Mouse (Mus musculus) testis, adult 2 months (tissue): ENCODE data around the gene Ttyh3. TPM values are rescaled to one million over a fixed set of nuclear protein-coding genes. Genes with fewer than 3 reads are reported as not detected.

Experiments used
- H3K27ac ChIP-seq: fragments of 200-500 bp; 2 replicates; pipeline ENCODE4 v1.5.1; 2012; ENCODE audit warnings: low read depth, low read length; ENCODE audit not compliant: control insufficient read depth, insufficient read depth
- H3K27me3 ChIP-seq: fragments of 200-500 bp; 2 replicates; pipeline ENCODE4 v1.6.1; 2012; ENCODE audit warnings: mild to moderate bottlenecking, low read length, moderate library complexity; ENCODE audit not compliant: control insufficient read depth, insufficient read depth
- H3K36me3 ChIP-seq: fragments of 200-500 bp; 2 replicates; pipeline ENCODE4 v1.6.1; 2012; ENCODE audit warnings: mild to moderate bottlenecking, low read length; ENCODE audit not compliant: control insufficient read depth, insufficient read depth
- H3K4me1 ChIP-seq: fragments of 200-500 bp; 2 replicates; pipeline ENCODE4 v1.6.1; 2012; ENCODE audit warnings: low read length; ENCODE audit not compliant: control insufficient read depth, insufficient read depth
- H3K4me3 ChIP-seq: fragments of 200-500 bp; 2 replicates; pipeline ENCODE4 v1.5.1; 2012; ENCODE audit warnings: low read depth, mild to moderate bottlenecking, low read length, moderate library complexity, mixed read lengths; ENCODE audit not compliant: control insufficient read depth
- CTCF ChIP-seq: fragments of 200-500 bp; IDR thresholded peaks from 2 replicates; pipeline ENCODE4 v1.5.1; 2012; ENCODE audit warnings: low read depth, mild to moderate bottlenecking, inconsistent platforms, low read length, moderate library complexity; ENCODE audit not compliant: control insufficient read depth, insufficient read depth, insufficient replicate concordance
- POLR2A ChIP-seq: fragments of 200-500 bp; IDR thresholded peaks from 2 replicates; pipeline ENCODE4 v1.6.1; 2012; ENCODE audit warnings: low read depth, mild to moderate bottlenecking, inconsistent platforms, low read length, moderate library complexity; ENCODE audit not compliant: control insufficient read depth
- polyA plus RNA-seq: library from polyadenylated mRNA; depleted of rRNA; stranded (reverse); fragments of >200 nt; gene quantifications from 2 replicates; pipeline ENCODE4 v1.2.3, GENCODE M21; 2012

Gene Ttyh3
- polyA plus RNA-seq, 1 experiment, result 16.2 TPM

- H3K27ac ChIP-seq, result peak overlapping the region; percentile 33; the same call in 1 of the 2 replicates
- no peaks in the 10 kb centered on the region for H3K36me3 ChIP-seq
- TF ChIP-seq CTCF (no peak), POLR2A (no peak)
- H3K27me3 ChIP-seq, result no peaks in the 10 kb centered on the region
- no peaks in the 10 kb centered on the region; the same call in 1 of the 2 replicates for H3K4me1 ChIP-seq
- H3K4me3 ChIP-seq, result no peak overlapping the region
Measured at GRCm38 (mm10) chr5:140661875-140662643, 13.2 kb upstream of the Ttyh3 start.

GRCm38 (mm10) chr5:140661427-140661826 lies 12.6 kb upstream of the Ttyh3 start:
- Histone ChIP-seq H3K27me3 (no peaks in the 10 kb centered on the region), H3K36me3 (no peaks in the 10 kb centered on the region), H3K27ac (no peak overlapping the region), H3K4me3 (no peak overlapping the region), H3K4me1 (no peaks in the 10 kb centered on the region; the same call in 1 of the 2 replicates)
- TF ChIP-seq POLR2A (no peak), CTCF (no peak)

GRCm38 (mm10) chr5:140660398-140660797 lies 11.6 kb upstream of the Ttyh3 start:
- no peaks in the 10 kb centered on the region; the same call in 1 of the 2 replicates for H3K4me1 ChIP-seq
- no peak overlapping the region for H3K4me3 ChIP-seq
- H3K27me3 ChIP-seq, result no peaks in the 10 kb centered on the region
- no peak overlapping the region for H3K27ac ChIP-seq
- TF ChIP-seq POLR2A (no peak), CTCF (no peak)
- H3K36me3 ChIP-seq, result no peaks in the 10 kb centered on the region

DNA sequence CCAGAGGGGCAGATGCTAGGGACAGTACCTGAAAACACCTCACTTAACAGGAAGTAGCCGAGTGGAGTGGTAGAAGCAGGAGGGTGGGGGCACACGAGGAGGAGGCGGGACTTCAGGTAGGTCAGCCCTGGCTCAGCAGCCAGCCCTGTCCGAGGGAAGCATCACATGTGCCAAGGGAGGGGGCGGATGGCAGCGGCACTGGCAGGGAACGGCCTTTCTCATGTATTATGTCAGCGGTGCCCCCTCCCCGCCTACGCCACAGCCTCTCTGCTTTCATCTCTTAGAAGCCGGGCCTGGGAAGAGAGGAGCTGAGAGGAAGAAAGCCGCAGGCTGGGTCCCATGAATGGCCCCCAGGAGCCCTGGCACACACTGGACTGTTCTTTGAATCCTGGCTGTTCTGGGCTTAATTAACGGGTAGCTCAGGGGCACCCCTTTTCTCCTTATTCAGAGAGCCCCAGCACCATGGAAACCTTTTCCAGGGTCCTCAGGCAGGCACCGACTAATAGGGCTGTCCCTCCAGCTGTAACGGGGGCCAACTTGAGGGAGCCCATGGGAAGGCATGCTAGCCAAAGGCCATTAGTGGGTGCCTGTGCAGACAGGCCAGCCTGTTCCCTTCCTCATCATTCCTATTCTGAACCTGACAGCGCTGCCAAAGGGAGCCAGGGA lies 10.9 kb upstream of the Ttyh3 start:
- Histone ChIP-seq H3K27ac (no peak overlapping the region), H3K4me3 (no peak overlapping the region), H3K4me1 (peaks cover under 1% of the 10 kb centered on the region; the same call in 1 of the 2 replicates), H3K36me3 (no peaks in the 10 kb centered on the region), H3K27me3 (no peaks in the 10 kb centered on the region)
- TF ChIP-seq CTCF, result no peak
- TF ChIP-seq POLR2A, result no peak

GRCm38 (mm10) chr5:140654096-140654845 lies 5.4 kb upstream of the Ttyh3 start:
- no peak for TF ChIP-seq POLR2A
- TF ChIP-seq CTCF, result no peak
- Histone ChIP-seq H3K4me3 (no peak overlapping the region), H3K4me1 (peaks cover 7% of the 10 kb centered on the region), H3K27me3 (no peaks in the 10 kb centered on the region), H3K27ac (no peak overlapping the region; the same call in 1 of the 2 replicates), H3K36me3 (no peaks in the 10 kb centered on the region)

DNA sequence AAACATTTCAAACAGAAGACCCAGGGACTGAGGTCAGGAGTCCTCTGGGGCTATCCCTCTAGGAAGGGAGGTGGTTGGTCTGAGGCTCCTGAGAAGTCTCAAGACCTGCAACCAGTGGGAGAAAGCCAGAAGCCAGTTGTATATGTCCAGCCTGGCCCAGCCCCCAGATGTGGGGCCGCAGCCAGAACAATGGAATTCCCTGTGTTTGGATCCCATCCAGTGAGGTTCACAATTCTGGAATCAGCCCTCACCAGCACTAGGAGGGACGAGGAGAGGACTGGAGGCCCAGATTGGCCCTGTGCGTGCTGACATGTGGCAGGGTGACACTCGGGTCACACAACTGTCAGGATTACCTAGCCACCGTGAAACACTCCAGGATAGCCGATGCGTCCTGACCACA lies 3.8 kb upstream of the Ttyh3 start:
- TF ChIP-seq POLR2A (no peak), CTCF (no peak)
- no peak overlapping the region for H3K27ac ChIP-seq

DNA sequence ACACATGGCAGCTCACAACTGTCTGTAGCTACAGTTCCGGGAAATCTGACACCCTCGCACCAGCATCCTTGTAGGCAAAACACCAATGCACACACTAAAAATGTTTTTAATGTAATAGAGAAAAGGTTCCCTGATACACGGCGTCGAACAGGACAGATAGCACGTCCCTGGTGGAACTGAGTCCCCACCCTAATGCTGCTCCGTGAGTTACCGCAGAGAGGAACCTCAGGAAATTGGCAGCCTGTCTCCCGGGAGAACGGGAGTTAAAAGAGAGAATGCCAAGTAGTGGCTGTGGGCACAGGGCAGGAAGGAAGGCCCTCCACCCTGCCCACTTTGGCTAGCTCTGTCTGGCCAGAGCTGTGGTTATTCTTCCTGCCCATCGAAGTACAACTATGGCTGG lies 2.4 kb upstream of the Ttyh3 start:
- no peak overlapping the region for H3K4me3 ChIP-seq
- no peaks in the 10 kb centered on the region for H3K27me3 ChIP-seq
- H3K27ac ChIP-seq, result no peak overlapping the region
- no peaks in the 10 kb centered on the region for H3K36me3 ChIP-seq
- TF ChIP-seq CTCF, result no peak
- TF ChIP-seq POLR2A, result no peak
- H3K4me1 ChIP-seq, result peaks cover 22% of the 10 kb centered on the region

More for the DNA sequence above, 3.8 kb upstream of the Ttyh3 start:
- Histone ChIP-seq H3K4me3 (no peak overlapping the region), H3K27me3 (no peaks in the 10 kb centered on the region), H3K36me3 (no peaks in the 10 kb centered on the region), H3K4me1 (peaks cover 20% of the 10 kb centered on the region)
